Mouse (Mus musculus): ENCODE measurements around the gene Tcea2.
A peak's percentile ranks its signal among the peaks of the same experiment; 100 is the strongest.

The Tcea2 gene

GRCm38 (mm10) chr2:181675454-181675853, 4.7 kb upstream of the Tcea2 start:
- peak; percentile 48 to 50 for DNase-seq (ENCODE audit: low spot score in 2 of 2)

- no peak for DNase-seq (ENCODE audit: low spot score in 2 of 2)
Measured at GRCm38 (mm10) chr2:181676424-181676823, 3.7 kb upstream of the Tcea2 start.

GRCm38 (mm10) chr2:181677096-181677754, 2.9 kb upstream of the Tcea2 start:
- DNase-seq (ENCODE audit: low spot score in 2 of 2) = no peak

GRCm38 (mm10) chr2:181677755-181678098, 2.4 kb upstream of the Tcea2 start:
- DNase-seq (ENCODE audit: low spot score in 2 of 2) = no peak

DNA sequence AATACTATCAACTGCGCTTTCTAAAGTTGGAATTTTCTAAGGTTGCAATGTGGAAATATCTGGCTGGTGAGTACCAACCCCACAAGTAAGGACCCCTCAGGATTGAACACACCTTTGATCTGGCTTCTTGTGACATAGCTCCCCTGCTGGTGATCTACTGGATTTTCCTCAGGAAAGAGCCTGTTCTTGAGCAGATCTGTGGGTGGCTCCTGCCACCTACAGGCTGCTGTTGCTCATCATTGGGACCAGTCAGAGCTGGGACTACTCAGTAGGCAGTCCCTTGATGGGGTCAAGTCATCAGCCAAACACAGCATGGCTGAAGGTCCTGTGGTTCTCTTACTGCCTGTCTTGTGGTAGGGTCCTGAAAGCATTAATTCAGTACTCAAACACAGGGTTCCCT, 1.3 kb upstream of the Tcea2 start:
- DNase-seq (ENCODE audit: low spot score in 2 of 2) = peak; percentile 59 to 72

DNA sequence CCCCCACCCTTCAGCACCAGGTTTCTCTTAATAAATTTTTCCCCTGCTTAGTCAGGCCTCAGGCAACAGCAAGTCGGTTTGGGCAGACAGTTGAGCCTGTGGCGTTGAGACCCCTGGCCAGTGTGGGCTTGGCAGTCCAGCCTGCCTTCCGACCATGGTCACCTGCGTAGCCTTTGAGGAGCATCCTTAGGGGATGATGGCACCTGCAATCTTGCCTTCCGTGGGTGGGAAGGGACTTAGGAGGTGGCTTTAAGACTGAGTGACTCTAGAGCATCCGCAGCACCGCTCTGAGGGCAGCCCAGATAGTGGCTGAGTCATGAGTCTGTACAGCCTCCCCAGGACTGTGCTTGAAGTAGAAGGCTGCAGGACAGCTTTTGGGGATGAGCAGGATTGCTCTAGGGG, 607 bp downstream of the Tcea2 start:
- no peak for DNase-seq (ENCODE audit: low spot score in 2 of 2)

GRCm38 (mm10) chr2:181681978-181682377, 1.9 kb downstream of the Tcea2 start:
- DNase-seq (ENCODE audit: low spot score in 2 of 2) = no peak

DNA sequence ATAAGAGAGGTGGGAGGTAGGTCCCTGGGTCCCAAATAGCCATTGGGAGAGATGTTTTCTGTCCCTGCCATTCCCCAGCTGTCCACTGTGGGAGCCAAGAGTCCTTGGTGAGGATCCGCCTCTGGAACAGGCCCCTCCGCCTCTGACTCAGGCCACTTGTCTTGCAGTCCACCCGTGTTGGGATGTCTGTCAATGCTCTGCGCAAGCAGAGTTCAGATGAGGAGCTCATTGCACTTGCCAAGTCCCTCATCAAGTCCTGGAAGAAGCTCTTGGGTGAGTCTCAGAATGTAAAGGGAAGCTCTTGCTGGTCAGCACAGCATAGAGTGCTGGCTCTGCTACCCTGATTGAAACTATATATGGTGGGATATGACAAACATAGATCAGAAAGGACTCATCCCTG, 3.3 kb downstream of the Tcea2 start:
- no peak for DNase-seq (ENCODE audit: low spot score in 2 of 2)

DNA sequence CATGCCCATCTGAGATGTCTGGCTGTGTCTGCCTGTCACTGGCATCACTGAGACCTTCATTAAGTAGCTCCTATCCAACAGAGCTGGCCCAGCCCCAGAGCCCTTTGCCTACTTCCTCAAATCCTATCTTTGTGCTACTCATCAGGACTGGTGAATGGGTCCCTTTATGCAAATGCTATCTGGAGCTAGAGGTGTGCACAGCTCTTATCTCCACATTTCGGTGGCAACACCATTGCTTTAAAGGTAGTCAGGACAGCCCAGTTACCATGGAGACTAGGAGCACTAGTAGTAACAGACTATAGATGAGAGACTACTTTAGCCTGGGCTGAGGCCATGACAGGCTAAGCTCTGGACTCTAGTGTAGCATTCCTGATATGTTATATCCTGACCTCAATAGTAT, 4.6 kb downstream of the Tcea2 start:
- DNase-seq (ENCODE audit: low spot score in 2 of 2) = no peak

GRCm38 (mm10) chr2:181685686-181686085, 5.6 kb downstream of the Tcea2 start:
- no peak for DNase-seq (ENCODE audit: low spot score in 2 of 2)

DNA sequence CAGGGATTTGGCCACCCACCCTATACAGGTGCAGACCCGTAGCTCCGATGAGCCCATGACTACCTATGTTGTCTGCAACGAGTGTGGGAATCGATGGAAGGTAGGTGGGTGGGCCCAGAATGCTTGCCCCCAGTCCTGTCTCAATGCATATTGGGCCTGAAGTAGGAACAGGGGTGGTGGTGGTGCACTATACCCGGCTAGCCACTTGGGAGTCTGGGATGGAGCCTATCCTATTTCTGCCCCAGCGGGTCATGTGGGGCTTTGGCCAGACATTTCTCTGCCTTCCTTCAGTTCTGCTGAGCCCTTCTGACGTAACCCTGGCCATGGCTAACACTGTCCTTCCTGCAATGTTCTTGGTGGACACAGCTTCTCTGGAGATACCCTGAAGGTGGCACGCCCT, 7.5 kb downstream of the Tcea2 start:
- no peak for DNase-seq (ENCODE audit: low spot score in 2 of 2)

- no peak for DNase-seq (ENCODE audit: low spot score in 2 of 2)
Measured at GRCm38 (mm10) chr2:181689466-181690160, 9.5 kb downstream of the Tcea2 start.

DNA sequence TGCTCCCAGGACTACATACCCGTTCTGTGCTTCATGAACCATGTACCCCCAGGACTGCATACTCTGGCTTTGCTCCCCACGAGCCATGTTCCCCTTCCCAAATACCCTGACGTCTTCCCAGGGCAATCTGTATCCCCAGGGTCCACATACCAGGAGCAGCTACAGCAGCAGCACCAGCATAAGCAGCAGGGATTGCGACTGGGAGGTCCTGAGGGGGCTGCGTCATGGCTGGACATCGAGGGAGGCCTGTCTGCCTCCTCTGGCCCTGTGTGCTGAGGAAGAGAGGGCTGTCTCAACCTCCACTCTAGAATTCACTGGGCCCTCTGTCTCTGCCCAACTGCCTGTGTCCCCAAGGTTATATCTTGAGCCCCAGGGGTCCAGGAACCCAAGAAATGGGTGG, 11.0 kb downstream of the Tcea2 start:
- DNase-seq (ENCODE audit: low spot score in 2 of 2) = no peak

DNA sequence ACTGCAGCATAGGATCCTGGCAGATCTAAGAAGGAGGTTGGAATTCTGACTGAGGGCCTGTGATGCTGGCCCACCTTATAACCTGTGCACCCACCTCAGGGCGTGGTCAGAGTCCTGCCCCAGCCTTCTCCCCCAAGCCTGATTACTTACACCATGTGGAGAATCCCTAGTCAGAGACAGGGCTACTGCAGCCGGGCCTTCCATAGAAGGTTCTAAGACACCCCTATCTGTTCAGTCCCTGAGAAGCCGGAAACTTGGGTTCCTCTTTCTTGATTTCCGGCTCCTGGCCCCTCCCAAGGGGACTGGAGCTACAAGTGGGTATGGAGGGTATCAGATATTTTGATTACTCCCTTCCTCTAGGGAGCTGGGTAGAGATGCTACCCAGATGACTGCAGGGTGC, 11.5 kb downstream of the Tcea2 start:
- DNase-seq (ENCODE audit: low spot score in 2 of 2) = no peak

GRCm38 (mm10) chr2:181692304-181692703, 12.2 kb downstream of the Tcea2 start:
- no peak for DNase-seq (ENCODE audit: low spot score in 2 of 2)

DNA sequence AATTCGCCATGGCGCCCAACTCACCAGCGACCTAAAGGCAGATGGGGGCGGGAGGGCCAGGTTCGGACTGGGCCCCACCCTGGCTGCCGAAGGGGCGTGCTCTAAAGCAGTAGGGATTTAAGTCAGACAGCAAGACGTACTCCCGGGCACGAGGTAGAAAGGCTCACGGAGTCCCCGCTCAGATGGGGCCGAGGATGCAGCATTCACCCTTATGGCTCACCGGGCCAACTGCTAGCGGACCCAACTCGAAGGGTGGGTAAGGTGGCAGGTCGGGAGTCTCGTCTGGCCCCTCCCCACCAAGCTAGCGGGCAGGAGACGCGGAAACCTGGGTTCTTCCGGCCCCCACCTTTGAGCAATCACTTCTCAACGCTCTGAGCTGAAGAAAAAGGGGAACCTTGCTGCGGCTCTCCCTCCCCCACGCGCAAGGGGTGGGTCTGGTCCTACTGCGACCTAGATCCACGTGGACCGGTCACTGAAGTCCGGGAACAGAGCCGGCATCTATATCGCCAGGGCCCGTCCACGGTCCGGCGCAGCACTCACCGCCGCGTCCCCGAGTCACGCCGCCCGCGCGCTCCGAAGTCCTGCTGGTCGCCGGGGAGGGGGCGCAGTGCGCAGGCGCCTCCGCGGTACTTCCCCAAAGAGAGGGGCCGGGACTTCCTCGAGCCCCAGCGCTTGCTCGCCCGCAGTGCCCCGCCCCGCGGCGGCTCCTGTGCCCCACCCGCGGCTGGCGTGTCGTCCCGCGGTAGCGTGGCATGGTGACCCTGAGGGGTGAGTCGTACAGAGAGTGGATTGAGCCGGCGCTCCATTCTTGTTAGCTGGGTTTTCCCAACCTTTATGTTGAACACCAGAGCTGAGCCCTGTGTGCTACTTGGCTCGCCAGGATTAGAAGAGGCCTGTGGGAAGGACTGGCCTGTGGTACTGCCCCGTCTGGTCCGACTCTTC, 13.5 kb downstream of the Tcea2 start, which contains the start of gene Rgs19:
Gene Rgs19, minus strand, starts transcription at position 639 of the 942 bp plus-strand sequence.
- DNase-seq (ENCODE audit: low spot score in 2 of 2) = peak; percentile 66 to 81

GRCm38 (mm10) chr2:181694581-181694980, 14.5 kb downstream of the Tcea2 start:
- DNase-seq (ENCODE audit: low spot score in 2 of 2) = no peak

GRCm38 (mm10) chr2:181695776-181696175, 15.7 kb downstream of the Tcea2 start:
- no peak for DNase-seq (ENCODE audit: low spot score in 2 of 2)

DNA sequence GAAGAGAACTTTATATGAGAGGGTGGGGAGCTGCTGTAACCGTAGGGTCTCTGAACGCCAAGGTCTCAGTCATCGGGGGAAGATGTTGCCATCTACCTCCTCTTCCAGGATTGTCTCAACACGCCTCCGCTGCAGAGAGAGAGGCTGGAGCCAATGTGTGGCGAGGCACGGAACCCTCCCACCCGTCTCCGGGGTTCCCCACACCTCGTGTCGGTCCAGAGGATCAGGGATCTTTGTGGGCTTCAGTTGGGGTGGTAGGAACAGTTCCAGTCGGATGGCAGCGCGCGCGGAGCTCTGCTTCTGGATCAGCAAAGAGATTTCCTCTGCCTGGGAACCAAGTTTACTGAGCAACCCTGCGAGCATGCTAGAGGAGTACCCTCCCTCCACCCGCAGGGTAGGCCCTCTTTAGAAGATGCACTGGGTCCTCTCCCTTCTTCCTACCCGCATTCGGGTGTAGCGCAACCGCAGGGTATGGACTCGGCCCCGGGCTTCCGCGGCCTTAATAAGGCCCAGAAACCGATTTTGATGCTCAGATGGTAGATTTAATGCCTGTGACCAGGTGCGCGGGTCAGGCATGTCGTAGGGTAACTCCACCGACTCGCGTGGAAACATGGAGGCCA, 16.8 kb downstream of the Tcea2 start:
- no peak for DNase-seq (ENCODE audit: low spot score in 2 of 2)

GRCm38 (mm10) chr2:181698241-181698640, 18.1 kb downstream of the Tcea2 start, which contains the start of gene Lkaaear1:
Gene Lkaaear1 (minus strand): TSS chr2:181698442.
- DNase-seq (ENCODE audit: low spot score in 2 of 2) = no peak

DNA sequence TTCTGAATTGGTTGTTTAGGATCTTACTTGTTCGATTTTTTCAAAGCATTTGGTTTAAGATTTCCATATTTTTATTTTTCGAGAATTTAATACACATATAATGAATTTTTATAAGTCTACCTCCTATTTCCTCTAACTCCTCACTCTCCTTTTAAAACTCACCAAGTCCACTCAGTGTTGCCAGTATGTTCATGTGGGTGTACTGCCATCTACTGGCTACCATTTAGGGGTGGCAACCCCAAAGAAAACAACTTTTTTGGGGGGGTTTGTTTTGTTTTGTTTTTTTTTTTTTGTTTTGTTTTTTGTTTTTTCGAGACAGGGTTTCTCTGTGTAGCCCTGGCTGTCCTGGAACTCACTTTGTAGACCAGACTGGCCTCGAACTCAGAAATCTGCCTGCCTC, 26.6 kb downstream of the Tcea2 start:
- no peak for DNase-seq (ENCODE audit: low spot score in 2 of 2)

DNA sequence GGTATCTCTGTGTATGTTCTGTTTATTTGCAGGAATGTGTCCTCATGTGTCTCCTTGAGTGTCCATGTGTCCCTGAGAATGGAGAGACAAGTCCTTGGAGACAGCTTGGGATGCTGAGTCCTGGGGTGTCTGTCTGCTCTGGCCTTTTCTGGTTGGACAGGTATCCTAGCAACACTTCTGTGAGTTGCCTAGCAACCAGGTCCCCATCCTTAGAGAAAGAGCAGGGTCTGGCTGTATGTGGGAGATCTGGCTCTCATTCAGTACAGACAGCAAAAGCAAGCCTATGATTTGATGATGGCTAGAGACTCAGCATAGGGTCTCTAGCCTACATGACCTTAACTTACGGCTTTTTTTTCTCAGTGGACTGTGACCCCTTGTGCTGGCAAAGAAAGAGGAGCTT, 33.6 kb downstream of the Tcea2 start:
- peak in 1 of 2 experiments; percentile 67 for DNase-seq (ENCODE audit: low spot score in 2 of 2)
